In the genomic region with DNA sequence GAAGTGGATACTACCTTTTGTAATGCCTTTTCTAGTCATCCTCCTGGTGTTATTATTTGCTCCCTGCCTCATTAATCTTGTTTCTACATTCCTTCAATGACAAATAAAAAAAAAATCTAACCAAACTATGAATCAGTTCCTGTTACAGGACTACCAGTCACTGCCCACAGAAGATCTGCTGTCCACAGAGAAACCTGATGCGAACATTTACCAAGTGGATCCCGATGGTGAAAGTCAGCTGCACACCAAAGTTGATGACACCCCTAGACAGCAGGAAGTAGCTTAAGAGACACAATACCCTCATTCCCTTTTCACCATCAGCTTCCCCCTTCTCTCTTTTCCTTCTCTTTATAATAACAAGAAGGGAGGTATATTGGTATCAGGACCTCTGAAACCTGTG, we compare ENCODE assay signal across 21 mouse cellular contexts. TPM values are rescaled to one million over a fixed set of nuclear protein-coding genes. Genes with fewer than 3 reads are reported as not detected.
"Had no signal": no experiment of that assay in that cellular context is flagged by ENCODE, and none has a peak within 500 bp of the region (broad histone marks: within the 10 kb centered on the region; RNA-seq: fewer than 3 reads in every experiment).

No protein-coding gene starts in this region.

- H3K4me2 ChIP-seq: lung, embryonic 15.5 days; midbrain, embryonic 11.5 days; midbrain, embryonic 13.5 days; midbrain, embryonic 15.5 days; neural tube, embryonic 13.5 days; neural tube, embryonic 15.5 days had no signal

- H3K9ac ChIP-seq: liver, postnatal 0 days; lung, embryonic 15.5 days; midbrain, embryonic 13.5 days; midbrain, embryonic 15.5 days; neural tube, embryonic 13.5 days; neural tube, embryonic 15.5 days had no signal

- H3K4me3 ChIP-seq: lung, embryonic 15.5 days; megakaryocyte, embryonic 14.5 days; midbrain, embryonic 13.5 days; midbrain, embryonic 15.5 days; neural tube, embryonic 13.5 days; neural tube, embryonic 15.5 days had no signal

- H3K27me3 ChIP-seq: lung, embryonic 15.5 days; megakaryocyte, embryonic 14.5 days; midbrain, embryonic 13.5 days; midbrain, embryonic 15.5 days; neural tube, embryonic 13.5 days; neural tube, embryonic 15.5 days had no signal

- H3K9me3 ChIP-seq: lung, embryonic 15.5 days; midbrain, embryonic 13.5 days; midbrain, embryonic 15.5 days; neural tube, embryonic 13.5 days; neural tube, embryonic 15.5 days had no signal

- H3K4me1 ChIP-seq: midbrain, embryonic 13.5 days; midbrain, embryonic 15.5 days; neural tube, embryonic 13.5 days; neural tube, embryonic 15.5 days had no signal

- H3K36me3 ChIP-seq: lung, embryonic 15.5 days; midbrain, embryonic 13.5 days; midbrain, embryonic 15.5 days; neural tube, embryonic 13.5 days; neural tube, embryonic 15.5 days had no signal

- ATAC-seq: liver, postnatal 0 days; lung, postnatal 0 days; midbrain, embryonic 13.5 days; midbrain, embryonic 15.5 days had no signal

- DNase-seq: liver, postnatal 0 days; lung, adult 2 months; lung, postnatal 14 days; lung, postnatal 36 days; retina, postnatal 1 day; right cerebral cortex, adult 18-20 months; right cerebral cortex, postnatal 25 days; right cerebral cortex, postnatal 4 days; spleen, adult 18-20 months; thymus, adult 2 months; thymus, postnatal 25 days; thymus, postnatal 4 days had no signal

- H3K27ac ChIP-seq: lung, embryonic 15.5 days; macrophage; midbrain, embryonic 13.5 days; midbrain, embryonic 15.5 days; neural tube, embryonic 13.5 days; neural tube, embryonic 15.5 days had no signal

RNA-seq across cellular contexts. Expression of a gene that starts 17.3 kb away (rescaled TPM):
- polyA plus RNA-seq: macrophage had no signal
